9 mouse cellular contexts compared by ENCODE assay signal in the genomic region with DNA sequence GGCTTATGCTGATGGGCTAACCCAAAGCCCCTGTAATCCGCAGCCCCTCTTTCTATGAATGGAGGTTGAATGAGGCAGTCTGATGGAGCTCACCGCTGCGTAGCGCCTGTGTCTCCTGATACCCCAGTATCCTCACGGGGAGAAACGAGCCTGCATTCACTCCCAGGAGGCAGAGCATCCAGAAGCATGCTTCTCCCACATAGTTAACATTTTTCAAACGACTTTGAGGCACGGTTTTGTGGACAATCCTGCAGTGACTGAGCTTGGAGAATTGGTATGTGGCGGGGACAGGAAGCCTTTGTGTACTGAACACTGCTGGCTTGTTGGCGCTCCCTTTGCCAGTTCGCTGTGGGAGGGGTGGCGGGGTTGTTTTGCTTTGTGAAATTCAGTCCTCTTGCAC. TPM values are rescaled to one million over a fixed set of nuclear protein-coding genes. Genes with fewer than 3 reads are reported as not detected.
A peak's percentile ranks its signal among the peaks of the same experiment; 100 is the strongest.
DNase-seq lines count a peak whose midpoint lies in the region; ATAC-seq and TF ChIP-seq lines count a peak whose summit lies in the region.
"Had no signal": no experiment of that assay in that cellular context is flagged by ENCODE, and none has a peak within 500 bp of the region (broad histone marks: within the 10 kb centered on the region; RNA-seq: fewer than 3 reads in every experiment).

No protein-coding gene starts in this region.

- no peaks in the 10 kb centered on the region for H3K4me1 ChIP-seq in heart, embryonic 12.5 days (replicated peaks)
- no peaks in the 10 kb centered on the region for H3K4me1 ChIP-seq in heart, adult 2 months (ENCODE audit: control insufficient read depth, insufficient read depth, low read length)
- H3K4me1 ChIP-seq in embryonic facial prominence, embryonic 11.5 days (ENCODE audit: control insufficient read depth, insufficient read depth, low read length), result no peaks in the 10 kb centered on the region
- H3K4me1 ChIP-seq in hindbrain, embryonic 16.5 days (ENCODE audit: control insufficient read depth, insufficient read depth, low read depth, low read length), result peaks cover 4% of the 10 kb centered on the region; the same call in 1 of the 2 replicates
- peaks cover 14% of the 10 kb centered on the region for H3K4me1 ChIP-seq in midbrain, embryonic 12.5 days
- no peaks in the 10 kb centered on the region for H3K4me1 ChIP-seq in liver, embryonic 11.5 days (replicated peaks; ENCODE audit: control insufficient read depth, insufficient read depth, low read length)

- no peak overlapping the region for H3K9ac ChIP-seq in heart, embryonic 12.5 days
- no peak overlapping the region for H3K9ac ChIP-seq in heart, adult 2 months (ENCODE audit: low read depth, low read length)
- peak overlapping the region; percentile 41 for H3K9ac ChIP-seq in embryonic facial prominence, embryonic 11.5 days (replicated peaks; ENCODE audit: low read length)
- H3K9ac ChIP-seq in hindbrain, embryonic 16.5 days (ENCODE audit: low read depth, low read length), result peak overlapping the region; percentile 32; the same call in 1 of the 2 replicates
- peak overlapping the region; percentile 41; the same call in 1 of the 2 replicates for H3K9ac ChIP-seq in midbrain, embryonic 12.5 days (replicated peaks)
- H3K9ac ChIP-seq in liver, embryonic 11.5 days (ENCODE audit: low read depth, low read length), result no peak overlapping the region

- intact Hi-C loops in heart, adult 2 months (cut with DNase I), result loop anchor here (1.0 to 10.0 kb wide), 2 partner anchors 62 to 370 kb away; no protein-coding TSS in a partner anchor

- peak overlapping the region; percentile 9; the same call in 1 of the 2 replicates for H3K4me2 ChIP-seq in heart, embryonic 12.5 days
- H3K4me2 ChIP-seq in embryonic facial prominence, embryonic 11.5 days (ENCODE audit: low read depth, low read length), result peak overlapping the region; percentile 10; the same call in 1 of the 2 replicates
- H3K4me2 ChIP-seq in hindbrain, embryonic 16.5 days (ENCODE audit: low read length), result peak overlapping the region; percentile 47
- peak overlapping the region; percentile 48 for H3K4me2 ChIP-seq in midbrain, embryonic 12.5 days (replicated peaks)
- no peak overlapping the region for H3K4me2 ChIP-seq in liver, embryonic 11.5 days

- 22% methylated on average over 12 of the region's 12 CpGs for WGBS in heart, embryonic 12.5 days
- 24% methylated on average over 12 of the region's 12 CpGs for WGBS in heart, adult 2 months
- 7% methylated on average over 12 of the region's 12 CpGs for WGBS in embryonic facial prominence, embryonic 11.5 days
- 10% methylated on average over 12 of the region's 12 CpGs for WGBS in hindbrain, embryonic 16.5 days
- WGBS in midbrain, embryonic 12.5 days, result 9% methylated on average over 12 of the region's 12 CpGs
- WGBS in liver, embryonic 11.5 days, result 28% methylated on average over 12 of the region's 12 CpGs

- no peak for TF ChIP-seq EP300 in heart, adult 2 months (IDR thresholded peaks at IDR 0.05; ENCODE audit: insufficient read depth, low read depth, low read length)

- H3K4me3 ChIP-seq in heart, embryonic 12.5 days, result no peak overlapping the region
- no peak overlapping the region for H3K4me3 ChIP-seq in heart, adult 2 months
- no peak overlapping the region for H3K4me3 ChIP-seq in embryonic facial prominence, embryonic 11.5 days (ENCODE audit: low read depth, low read length)
- H3K4me3 ChIP-seq in hindbrain, embryonic 16.5 days (ENCODE audit: low read length), result no peak overlapping the region
- H3K4me3 ChIP-seq in midbrain, embryonic 12.5 days, result peak overlapping the region; percentile 21; the same call in 1 of the 2 replicates
- H3K4me3 ChIP-seq in liver, embryonic 11.5 days (ENCODE audit: low read depth, low read length), result no peak overlapping the region

- DNase-seq in heart, adult 2 months, result no peak
- DNase-seq in embryonic facial prominence, embryonic 11.5 days (ENCODE audit: low spot score), result peak; percentile 25
- DNase-seq in thymus, postnatal 14 days, result no peak
- DNase-seq in liver, embryonic 11.5 days (ENCODE audit: low spot score), result no peak

- no peak for TF ChIP-seq CTCF in heart, adult 2 months (IDR thresholded peaks at IDR 0.05)

- no peaks in the 10 kb centered on the region for H3K36me3 ChIP-seq in heart, embryonic 12.5 days
- no peaks in the 10 kb centered on the region for H3K36me3 ChIP-seq in heart, adult 2 months (ENCODE audit: control insufficient read depth, insufficient read depth, low read length)
- H3K36me3 ChIP-seq in embryonic facial prominence, embryonic 11.5 days (replicated peaks; ENCODE audit: control insufficient read depth, insufficient read depth, low read depth, low read length), result no peaks in the 10 kb centered on the region
- H3K36me3 ChIP-seq in hindbrain, embryonic 16.5 days (ENCODE audit: control insufficient read depth, insufficient read depth, low read length), result no peaks in the 10 kb centered on the region
- H3K36me3 ChIP-seq in midbrain, embryonic 12.5 days, result no peaks in the 10 kb centered on the region
- no peaks in the 10 kb centered on the region for H3K36me3 ChIP-seq in liver, embryonic 11.5 days (ENCODE audit: control insufficient read depth, insufficient read depth, low read length)

- ATAC-seq in heart, embryonic 12.5 days (ENCODE audit: insufficient number of reproducible peaks, low FRiP score), result no peak
- ATAC-seq in embryonic facial prominence, embryonic 11.5 days (replicated peaks; ENCODE audit: insufficient number of reproducible peaks, low FRiP score, low TSS enrichment, low read depth), result 0 out of 2 replicates have a peak, but pooled peaks have one; percentile 27
- ATAC-seq in hindbrain, embryonic 16.5 days, result peak; percentile 76
- ATAC-seq in midbrain, embryonic 12.5 days (ENCODE audit: low FRiP score, low read depth), result peak; percentile 69
- ATAC-seq in megakaryocyte, adult 5-6 weeks (ENCODE audit: poor library complexity, severe bottlenecking), result no peak
- ATAC-seq in liver, embryonic 11.5 days (replicated peaks; ENCODE audit: low FRiP score), result no peak

- peaks cover 21% of the 10 kb centered on the region for H3K27me3 ChIP-seq in heart, embryonic 12.5 days (replicated peaks)
- no peaks in the 10 kb centered on the region for H3K27me3 ChIP-seq in heart, adult 2 months (ENCODE audit: control insufficient read depth, insufficient read depth, low read length)
- H3K27me3 ChIP-seq in embryonic facial prominence, embryonic 11.5 days (ENCODE audit: control insufficient read depth, insufficient read depth, low read length), result no peaks in the 10 kb centered on the region
- H3K27me3 ChIP-seq in hindbrain, embryonic 16.5 days (replicated peaks; ENCODE audit: control insufficient read depth, insufficient read depth, low read length), result no peaks in the 10 kb centered on the region
- peaks cover 25% of the 10 kb centered on the region for H3K27me3 ChIP-seq in midbrain, embryonic 12.5 days
- peaks cover 3% of the 10 kb centered on the region; the same call in 1 of the 2 replicates for H3K27me3 ChIP-seq in liver, embryonic 11.5 days (replicated peaks; ENCODE audit: control insufficient read depth, insufficient read depth, low read length)

- no peak overlapping the region for H3K27ac ChIP-seq in heart, embryonic 12.5 days (ENCODE audit: poor library complexity, severe bottlenecking)
- no peak overlapping the region for H3K27ac ChIP-seq in heart, adult 2 months
- H3K27ac ChIP-seq in embryonic facial prominence, embryonic 11.5 days (replicated peaks; ENCODE audit: low read depth, low read length), result no peak overlapping the region
- peak overlapping the region; percentile 45; the same call in 1 of the 2 replicates for H3K27ac ChIP-seq in hindbrain, embryonic 16.5 days (ENCODE audit: low read depth, low read length)
- peak overlapping the region; percentile 52 for H3K27ac ChIP-seq in midbrain, embryonic 12.5 days (replicated peaks)
- H3K27ac ChIP-seq in liver, embryonic 11.5 days (ENCODE audit: low read depth, low read length), result no peak overlapping the region

- H3K9me3 ChIP-seq in heart, embryonic 12.5 days (replicated peaks), result no peaks in the 10 kb centered on the region
- no peaks in the 10 kb centered on the region for H3K9me3 ChIP-seq in embryonic facial prominence, embryonic 11.5 days (replicated peaks; ENCODE audit: control insufficient read depth, low read length)
- H3K9me3 ChIP-seq in hindbrain, embryonic 16.5 days (ENCODE audit: control insufficient read depth, low read length), result no peaks in the 10 kb centered on the region
- H3K9me3 ChIP-seq in midbrain, embryonic 12.5 days, result no peaks in the 10 kb centered on the region
- H3K9me3 ChIP-seq in liver, embryonic 11.5 days (ENCODE audit: control insufficient read depth, low read length), result no peaks in the 10 kb centered on the region

- no peak for TF ChIP-seq POLR2A in heart, adult 2 months (IDR thresholded peaks at IDR 0.05; ENCODE audit: insufficient read depth, low read depth, low read length)

- H3K79me2 ChIP-seq in heart, adult 2 months (replicated peaks; ENCODE audit: control insufficient read depth, insufficient read depth, low read length), result no peaks in the 10 kb centered on the region

RNA-seq across cellular contexts. Expression of a gene that starts 55.2 kb away (rescaled TPM):
- polyA plus RNA-seq in heart, embryonic 12.5 days (2016; fragmentation: Nextera tagmentation; extraction: Ambion mirVana), result not detected in 2 replicates
- total RNA-seq in heart, adult 2 months (2021), result not detected
- not detected in 2 replicates for polyA plus RNA-seq in heart, adult 2 months (2012; rRNA removed)
- polyA plus RNA-seq in embryonic facial prominence, embryonic 11.5 days (2014; fragmentation: Nextera tagmentation; extraction: Ambion mirVana), result 0.93 and 0.97 TPM in 2 replicates
- polyA plus RNA-seq in hindbrain, embryonic 16.5 days (2015; fragmentation: Nextera tagmentation; extraction: Ambion mirVana), result 0.09 TPM in 1 of 2 replicates, not detected in the other
- 0.10 and 0.13 TPM in 2 replicates for polyA plus RNA-seq in midbrain, embryonic 12.5 days (2016; fragmentation: Nextera tagmentation; extraction: Ambion mirVana)
- not detected in 2 replicates for total RNA-seq in megakaryocyte, adult 5-6 weeks (2015)
- total RNA-seq in megakaryocyte, adult 5-6 weeks (2017), result not detected in 2 replicates
- not detected in 2 replicates for polyA plus RNA-seq in liver, embryonic 11.5 days (2014; fragmentation: Nextera tagmentation; extraction: Ambion mirVana)
- total RNA-seq: adrenal gland, adult 2 months had no signal
- polyA plus RNA-seq: adrenal gland, adult 2 months had no signal

Comparison
In these comparisons a context has a peak if more than half of its experiments do, and no peak if none do; other contexts are left out.
1. ATAC-seq: peak in embryonic facial prominence, embryonic 11.5 days (single experiment), hindbrain, embryonic 16.5 days (single experiment) and midbrain, embryonic 12.5 days (single experiment); none in heart, embryonic 12.5 days (single experiment), megakaryocyte, adult 5-6 weeks (single experiment) and liver, embryonic 11.5 days (single experiment).
2. H3K27ac ChIP-seq: peak in hindbrain, embryonic 16.5 days (single experiment) and midbrain, embryonic 12.5 days (single experiment); none in heart, embryonic 12.5 days (single experiment), heart, adult 2 months (single experiment), embryonic facial prominence, embryonic 11.5 days (single experiment) and liver, embryonic 11.5 days (single experiment).
3. H3K9ac ChIP-seq: peak in embryonic facial prominence, embryonic 11.5 days (single experiment), hindbrain, embryonic 16.5 days (single experiment) and midbrain, embryonic 12.5 days (single experiment); none in heart, embryonic 12.5 days (single experiment), heart, adult 2 months (single experiment) and liver, embryonic 11.5 days (single experiment).